ENCODE assay signal across 9 mouse cellular contexts in the genomic region with DNA sequence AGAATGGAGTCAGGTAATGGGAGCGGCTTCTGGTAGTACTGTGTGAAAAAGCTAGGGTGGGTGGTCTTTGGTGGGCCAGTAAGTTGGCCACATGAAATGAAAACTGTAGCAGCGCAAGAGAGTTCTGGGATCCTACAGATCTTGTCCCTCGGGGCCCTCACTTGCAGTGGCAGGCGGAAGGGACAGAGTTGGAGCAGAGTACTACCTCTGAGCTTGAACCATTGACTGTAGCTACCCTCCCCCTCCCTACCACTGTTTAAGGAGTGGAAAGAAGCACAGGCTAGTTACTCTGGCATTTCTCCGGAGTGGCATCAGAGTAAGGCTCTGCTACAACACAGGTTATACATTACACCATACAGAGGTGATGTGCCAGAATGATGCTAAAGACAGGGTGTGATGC. TPM values are rescaled to one million over a fixed set of nuclear protein-coding genes. Genes with fewer than 3 reads are reported as not detected.
DNase-seq lines count a peak whose midpoint lies in the region; ATAC-seq and TF ChIP-seq lines count a peak whose summit lies in the region.
"Had no signal": no experiment of that assay in that cellular context is flagged by ENCODE, and none has a peak within 500 bp of the region (broad histone marks: within the 10 kb centered on the region; RNA-seq: fewer than 3 reads in every experiment).

No protein-coding gene starts in this region.

- no peak for DNase-seq in heart, postnatal 0 days (ENCODE audit: low spot score)
- DNase-seq in heart, postnatal 10 days: no peak
- no peak for DNase-seq in hindbrain, embryonic 14.5 days (ENCODE audit: low spot score)
- DNase-seq in left cerebral cortex, adult 8-10 months (ENCODE audit: low spot score in 2 of 2): no peak
- DNase-seq in urinary bladder, postnatal 4 days (ENCODE audit: low spot score in 2 of 2): no peak
- no peak for DNase-seq in adrenal gland, postnatal 14 days

- TF ChIP-seq POLR2A in bone marrow, adult 2 months (IDR thresholded peaks at IDR 0.05; ENCODE audit: borderline replicate concordance, control insufficient read depth, low read depth, low read length): no peak

- no peaks in the 10 kb centered on the region; the same call in 1 of the 2 replicates for H3K36me3 ChIP-seq in heart, postnatal 0 days (replicated peaks; ENCODE audit: control insufficient read depth, insufficient read depth, low read length)
- peaks cover 4% of the 10 kb centered on the region; the same call in 1 of the 2 replicates for H3K36me3 ChIP-seq in hindbrain, embryonic 14.5 days (replicated peaks; ENCODE audit: control insufficient read depth, insufficient read depth)
- no peaks in the 10 kb centered on the region for H3K36me3 ChIP-seq in midbrain, embryonic 13.5 days

- no peaks in the 10 kb centered on the region for H3K27me3 ChIP-seq in heart, postnatal 0 days (ENCODE audit: control insufficient read depth, insufficient read depth, low read length)
- peaks cover 26% of the 10 kb centered on the region for H3K27me3 ChIP-seq in hindbrain, embryonic 14.5 days (ENCODE audit: control insufficient read depth, insufficient read depth, low read length)
- H3K27me3 ChIP-seq in midbrain, embryonic 13.5 days: peaks cover 27% of the 10 kb centered on the region; the same call in 1 of the 2 replicates

- H3K9me3 ChIP-seq in heart, postnatal 0 days (replicated peaks; ENCODE audit: control insufficient read depth, low read length): no peaks in the 10 kb centered on the region
- no peaks in the 10 kb centered on the region for H3K9me3 ChIP-seq in hindbrain, embryonic 14.5 days (ENCODE audit: control insufficient read depth, low read length)
- H3K9me3 ChIP-seq in midbrain, embryonic 13.5 days: no peaks in the 10 kb centered on the region

- ATAC-seq in heart, postnatal 0 days (ENCODE audit: insufficient read depth, low read depth): peak; percentile 49
- peak; percentile 82; the same call in 1 of the 2 replicates for ATAC-seq in hindbrain, embryonic 14.5 days (ENCODE audit: low FRiP score)
- peak; percentile 88 for ATAC-seq in midbrain, embryonic 13.5 days

- H3K4me1 ChIP-seq in heart, postnatal 0 days (ENCODE audit: control insufficient read depth, insufficient read depth): no peaks in the 10 kb centered on the region
- H3K4me1 ChIP-seq in bone marrow, adult 2 months (ENCODE audit: control insufficient read depth, insufficient read depth, low read length): no peaks in the 10 kb centered on the region; the same call in 1 of the 2 replicates
- H3K4me1 ChIP-seq in hindbrain, embryonic 14.5 days (replicated peaks; ENCODE audit: control insufficient read depth, insufficient read depth, low read length): 0 out of 2 replicates have a peak, but pooled peaks cover 3% of the 10 kb centered on the region
- 0 out of 2 replicates have a peak, but pooled peaks cover 7% of the 10 kb centered on the region for H3K4me1 ChIP-seq in midbrain, embryonic 13.5 days (replicated peaks)

- H3K4me2 ChIP-seq in heart, postnatal 0 days (ENCODE audit: low read depth, low read length): peak overlapping the region; percentile 59
- H3K4me2 ChIP-seq in hindbrain, embryonic 14.5 days (replicated peaks): peak overlapping the region; percentile 50
- H3K4me2 ChIP-seq in midbrain, embryonic 13.5 days (replicated peaks): peak overlapping the region; percentile 55

- no peak for TF ChIP-seq EP300 in heart, postnatal 0 days (IDR thresholded peaks at IDR 0.05; ENCODE audit: low read depth)

- no peak for TF ChIP-seq CTCF in heart, postnatal 0 days (IDR thresholded peaks at IDR 0.05; ENCODE audit: low read depth)
- TF ChIP-seq CTCF in bone marrow, adult 2 months (IDR thresholded peaks at IDR 0.05; ENCODE audit: control insufficient read depth, insufficient read depth, low read length): no peak

- H3K4me3 ChIP-seq in heart, postnatal 0 days (ENCODE audit: low read depth, low read length): peak overlapping the region; percentile 65
- peak overlapping the region; percentile 79 for H3K4me3 ChIP-seq in bone marrow, adult 2 months (replicated peaks; ENCODE audit: control insufficient read depth, low read depth, low read length)
- peak overlapping the region; percentile 43 for H3K4me3 ChIP-seq in hindbrain, embryonic 14.5 days (replicated peaks; ENCODE audit: low read length)
- peak overlapping the region; percentile 52 for H3K4me3 ChIP-seq in midbrain, embryonic 13.5 days (replicated peaks)

- peak overlapping the region; percentile 40 for H3K9ac ChIP-seq in heart, postnatal 0 days (replicated peaks; ENCODE audit: low read depth, low read length)
- peak overlapping the region; percentile 50 for H3K9ac ChIP-seq in hindbrain, embryonic 14.5 days
- H3K9ac ChIP-seq in midbrain, embryonic 13.5 days (replicated peaks): peak overlapping the region; percentile 53; the same call in 1 of the 2 replicates

- WGBS in heart, postnatal 0 days: 30% methylated on average over 5 of the region's 5 CpGs
- 13% methylated on average over 5 of the region's 5 CpGs for WGBS in bone marrow, adult 2 months
- WGBS in hindbrain, embryonic 14.5 days: 13% methylated on average over 5 of the region's 5 CpGs
- 30% methylated on average over 5 of the region's 5 CpGs for WGBS in midbrain, embryonic 13.5 days

- intact Hi-C loops in heart, postnatal 10 days (cut with DNase I): no loop called here

- H3K27ac ChIP-seq in heart, postnatal 0 days (ENCODE audit: low read depth): peak overlapping the region; percentile 20; the same call in 1 of the 2 replicates
- H3K27ac ChIP-seq in bone marrow, adult 2 months (ENCODE audit: control insufficient read depth, insufficient read depth, low read depth, low read length, poor library complexity): no peak overlapping the region
- no peak overlapping the region for H3K27ac ChIP-seq in hindbrain, embryonic 14.5 days
- H3K27ac ChIP-seq in midbrain, embryonic 13.5 days: no peak overlapping the region

RNA-seq across cellular contexts. Expression of a gene that starts 0.3 kb away (rescaled TPM):
- total RNA-seq in heart, postnatal 0 days (2014; rRNA removed; ENCODE audit: low replicate concordance): 7.5 and 8.1 TPM in 2 replicates
- polyA plus RNA-seq in heart, postnatal 0 days (2015; fragmentation: Nextera tagmentation; extraction: Ambion mirVana): 15.2 and 15.9 TPM in 2 replicates
- 10 to 100 TPM; 11.3 to 13.1 TPM for total RNA-seq in heart, postnatal 10 days (2021)
- 40.0 and 64.6 TPM in 2 replicates for polyA plus RNA-seq in bone marrow, adult 2 months (2011; ENCODE audit: insufficient read depth, insufficient read length, low replicate concordance, missing spikeins)
- 9.5 and 11.3 TPM in 2 replicates for polyA plus RNA-seq in hindbrain, embryonic 14.5 days (2014; fragmentation: Nextera tagmentation; extraction: Ambion mirVana)
- 12.2 and 13.3 TPM in 2 replicates for polyA plus RNA-seq in midbrain, embryonic 13.5 days (2015; fragmentation: Nextera tagmentation; extraction: Ambion mirVana)
- total RNA-seq in left cerebral cortex, adult 8-10 months (2022): 10 to 100 TPM; 10.8 to 17.6 (median 12.5) TPM
- total RNA-seq in adrenal gland, postnatal 14 days (2021): 13.1 and 15.0 TPM in 2 replicates

RNA-seq across cellular contexts. Expression of a gene that starts 0.4 kb away (rescaled TPM):
- total RNA-seq in heart, postnatal 0 days (2014; rRNA removed; ENCODE audit: low replicate concordance): 6.6 and 12.2 TPM in 2 replicates
- 29.6 and 33.6 TPM in 2 replicates for polyA plus RNA-seq in heart, postnatal 0 days (2015; fragmentation: Nextera tagmentation; extraction: Ambion mirVana)
- total RNA-seq in heart, postnatal 10 days (2021): 10 to 100 TPM; 14.7 to 18.4 TPM
- polyA plus RNA-seq in bone marrow, adult 2 months (2011; ENCODE audit: insufficient read depth, insufficient read length, low replicate concordance, missing spikeins): 14.3 and 25.8 TPM in 2 replicates
- 42.3 and 47.6 TPM in 2 replicates for polyA plus RNA-seq in hindbrain, embryonic 14.5 days (2014; fragmentation: Nextera tagmentation; extraction: Ambion mirVana)
- polyA plus RNA-seq in midbrain, embryonic 13.5 days (2015; fragmentation: Nextera tagmentation; extraction: Ambion mirVana): 47.1 and 50.1 TPM in 2 replicates
- 10 to 100 TPM; 19.5 to 21.5 (median 20.6) TPM for total RNA-seq in left cerebral cortex, adult 8-10 months (2022)
- total RNA-seq in adrenal gland, postnatal 14 days (2021): 22.5 and 25.3 TPM in 2 replicates

RNA-seq across cellular contexts. Expression of a gene that starts 49.6 kb away (rescaled TPM):
- total RNA-seq in heart, postnatal 0 days (2014; rRNA removed; ENCODE audit: low replicate concordance): not detected in 2 replicates
- polyA plus RNA-seq in heart, postnatal 0 days (2015; fragmentation: Nextera tagmentation; extraction: Ambion mirVana): not detected in 2 replicates
- total RNA-seq in heart, postnatal 10 days (2021): not detected
- not detected in 2 replicates for polyA plus RNA-seq in bone marrow, adult 2 months (2011; ENCODE audit: insufficient read depth, insufficient read length, low replicate concordance, missing spikeins)
- not detected in 2 replicates for polyA plus RNA-seq in hindbrain, embryonic 14.5 days (2014; fragmentation: Nextera tagmentation; extraction: Ambion mirVana)
- polyA plus RNA-seq in midbrain, embryonic 13.5 days (2015; fragmentation: Nextera tagmentation; extraction: Ambion mirVana): not detected in 2 replicates
- total RNA-seq in left cerebral cortex, adult 8-10 months (2022): not detected
- not detected in 2 replicates for total RNA-seq in adrenal gland, postnatal 14 days (2021)
- total RNA-seq: neutrophil, adult 5-6 weeks had no signal
